Mouse (Mus musculus) monocyte, adult 2 months (primary cell): ENCODE measurements around the gene Phyhd1.

ENCODE experiments used
- DNase-seq, 2 experiments: peaks; one replicate each; pipeline ENCODE4 v3.0.0; 2022; ENCODE audit warnings: low spot score in 2 of 2, low read depth in 1 of 2

Phyhd1 gene

DNA sequence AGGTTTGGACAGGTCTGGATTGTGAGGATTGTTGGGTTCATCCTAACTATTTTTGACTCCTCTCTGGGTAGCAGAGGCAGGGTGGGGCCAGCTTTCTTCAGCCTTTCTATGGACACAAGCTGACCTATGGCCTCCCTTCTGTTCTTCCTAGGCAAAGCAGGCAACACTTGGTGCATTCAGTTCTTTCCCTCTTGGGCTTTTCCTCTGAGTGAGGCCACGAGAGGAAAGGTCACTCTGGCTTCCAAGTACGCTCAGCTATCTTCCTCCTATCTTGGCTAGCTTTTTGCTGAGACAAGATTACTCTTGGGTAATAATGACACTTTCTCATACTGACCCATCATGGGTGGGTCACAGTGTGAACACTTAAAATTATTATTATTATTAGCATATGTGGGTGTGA, 17.2 kb downstream of the Phyhd1 start:
- no peak for DNase-seq

DNA sequence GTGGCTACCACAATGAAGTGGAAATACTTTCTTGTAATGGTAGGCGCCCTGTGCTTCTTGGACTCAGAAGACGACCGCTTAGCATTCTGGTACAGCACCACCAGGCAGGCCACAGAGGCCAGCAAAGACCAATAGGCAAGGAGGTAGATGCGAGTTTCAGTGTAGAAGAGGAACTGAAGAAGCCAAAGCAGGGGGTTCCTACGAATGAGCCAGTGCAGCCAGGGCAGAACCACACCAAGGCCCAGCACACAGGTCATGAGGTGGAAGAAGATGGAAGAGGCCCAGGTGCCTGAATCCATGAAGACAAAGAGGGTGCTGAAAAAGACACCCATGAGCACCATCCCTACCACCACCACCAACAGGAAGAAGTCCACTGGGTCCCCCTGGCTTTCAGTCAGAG, 19.0 kb downstream of the Phyhd1 start:
- no peak for DNase-seq

- no peak for DNase-seq
Measured at GRCm38 (mm10) chr2:30285416-30286181, 19.6 kb downstream of the Phyhd1 start.

GRCm38 (mm10) chr2:30286192-30287026, 20.4 kb downstream of the Phyhd1 start, which contains the start of the genes Dolk and Nup188:
TSS of gene Dolk (minus strand) at chr2:30286334.
TSS of gene Nup188 (plus strand) at chr2:30286397.
- DNase-seq: peak; percentile 88 to 94

GRCm38 (mm10) chr2:30287027-30287373, 21.0 kb downstream of the Phyhd1 start:
- DNase-seq: no peak

DNA sequence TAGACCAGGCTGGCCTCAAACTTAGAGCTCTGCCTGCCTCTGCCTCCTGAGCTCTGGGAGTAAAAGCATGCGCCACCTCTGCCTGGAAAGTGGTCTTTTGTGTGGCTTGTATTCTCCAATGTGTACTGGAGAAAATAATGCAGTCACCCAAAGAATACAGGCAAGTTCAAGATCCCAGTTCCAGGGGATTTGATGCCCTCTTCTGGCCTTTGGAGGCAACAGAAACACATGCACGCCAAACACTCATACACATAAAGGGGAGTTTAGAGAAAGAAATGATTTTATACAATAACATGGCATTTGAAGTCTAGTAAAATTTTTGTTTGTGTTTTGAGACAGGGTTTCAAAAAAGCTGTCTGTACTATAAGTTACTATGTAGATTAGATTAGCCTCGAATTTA, 33.5 kb downstream of the Phyhd1 start:
- DNase-seq: no peak

GRCm38 (mm10) chr2:30299966-30300365, 34.0 kb downstream of the Phyhd1 start:
- DNase-seq: no peak

DNA sequence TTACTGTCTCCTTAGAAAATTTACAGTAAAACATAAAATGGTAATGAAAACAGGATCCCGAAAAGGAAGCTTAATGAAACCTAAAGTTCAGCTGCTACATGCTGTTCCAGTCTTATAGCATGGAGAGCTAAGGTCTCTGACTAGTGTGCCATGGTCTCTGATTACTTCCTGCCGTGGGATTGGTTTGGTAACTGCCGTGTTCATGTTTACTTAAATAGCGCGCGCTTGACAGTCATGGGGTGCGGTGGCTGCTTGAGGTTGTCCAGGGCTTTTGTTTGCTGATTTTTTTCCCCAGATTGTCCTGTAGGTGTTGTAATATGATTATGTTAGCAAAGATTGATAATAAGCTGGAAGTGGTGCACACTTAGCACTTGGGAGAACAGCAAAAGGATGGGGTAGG, 40.1 kb downstream of the Phyhd1 start:
- no peak for DNase-seq

- DNase-seq: no peak
Measured at GRCm38 (mm10) chr2:30309351-30309750, 43.3 kb downstream of the Phyhd1 start.

DNA sequence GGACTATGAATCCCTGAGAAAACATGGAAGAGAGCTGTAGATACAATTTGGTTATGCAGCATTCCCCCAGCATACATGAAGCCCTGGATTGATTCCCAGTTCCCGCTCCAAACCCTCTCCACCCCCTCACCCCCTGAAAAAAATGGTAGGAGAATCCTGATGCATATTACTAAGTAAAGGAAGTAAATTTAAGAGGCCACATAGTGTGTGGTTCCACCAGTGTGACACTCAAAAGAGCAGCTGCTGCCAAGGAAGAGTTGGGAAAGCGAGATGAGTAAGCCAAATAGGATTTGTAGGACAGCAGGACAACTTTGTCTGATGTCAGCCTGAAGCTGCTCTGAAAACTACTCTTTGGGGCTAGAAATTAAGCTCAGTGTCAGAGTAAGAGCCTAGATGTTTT, 45.5 kb downstream of the Phyhd1 start:
- no peak for DNase-seq

GRCm38 (mm10) chr2:30316136-30316535, 50.1 kb downstream of the Phyhd1 start:
- no peak for DNase-seq

DNA sequence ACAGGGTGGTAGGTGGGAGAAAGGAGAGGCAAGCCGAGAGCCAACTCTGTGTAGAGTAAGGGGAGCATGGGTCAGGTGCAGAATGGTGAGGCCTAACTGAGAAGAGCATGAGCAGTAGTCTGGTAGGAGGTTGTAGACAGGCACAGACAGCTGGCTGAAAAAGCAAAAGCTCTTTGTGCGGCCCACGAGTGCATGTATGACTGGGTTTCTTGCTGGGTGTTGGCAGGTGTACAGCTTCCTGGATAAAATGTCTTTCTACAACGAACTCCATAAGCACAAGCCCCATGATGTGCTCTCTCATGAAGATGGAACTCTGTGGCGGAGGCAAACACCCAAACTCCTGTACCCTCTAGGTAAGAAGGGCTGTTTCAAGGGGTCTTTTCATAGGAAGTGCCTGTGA, 51.0 kb downstream of the Phyhd1 start:
- no peak for DNase-seq

GRCm38 (mm10) chr2:30319260-30319659, 53.3 kb downstream of the Phyhd1 start:
- no peak for DNase-seq

DNA sequence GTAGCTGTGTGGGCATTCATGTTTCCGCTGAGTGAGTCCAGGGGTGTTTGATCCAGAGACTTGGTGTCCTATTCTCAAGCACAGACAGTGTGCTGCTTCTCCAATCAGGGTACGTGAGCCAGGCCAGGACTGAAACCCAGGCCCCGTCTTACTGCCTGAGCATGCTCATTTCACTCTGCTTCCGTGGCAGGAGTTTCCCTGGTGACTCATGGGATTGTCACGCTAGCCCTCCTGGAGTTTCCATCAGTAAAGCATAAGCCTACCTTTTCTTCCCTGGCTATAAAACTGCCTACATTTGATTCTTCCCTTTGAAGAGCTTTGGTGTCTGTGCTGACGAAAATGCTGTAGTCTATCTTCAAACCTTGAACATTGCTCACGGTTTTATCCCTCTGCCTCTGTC, 57.1 kb downstream of the Phyhd1 start:
- no peak for DNase-seq

GRCm38 (mm10) chr2:30325296-30325695, 59.3 kb downstream of the Phyhd1 start:
- DNase-seq: no peak

GRCm38 (mm10) chr2:30327276-30327675, 61.3 kb downstream of the Phyhd1 start:
- no peak for DNase-seq

GRCm38 (mm10) chr2:30328791-30329190, 62.8 kb downstream of the Phyhd1 start:
- DNase-seq: no peak
